Mouse (Mus musculus): Measurements from ENCODE around the gene Rasl11b.

Gene Rasl11b

DNA sequence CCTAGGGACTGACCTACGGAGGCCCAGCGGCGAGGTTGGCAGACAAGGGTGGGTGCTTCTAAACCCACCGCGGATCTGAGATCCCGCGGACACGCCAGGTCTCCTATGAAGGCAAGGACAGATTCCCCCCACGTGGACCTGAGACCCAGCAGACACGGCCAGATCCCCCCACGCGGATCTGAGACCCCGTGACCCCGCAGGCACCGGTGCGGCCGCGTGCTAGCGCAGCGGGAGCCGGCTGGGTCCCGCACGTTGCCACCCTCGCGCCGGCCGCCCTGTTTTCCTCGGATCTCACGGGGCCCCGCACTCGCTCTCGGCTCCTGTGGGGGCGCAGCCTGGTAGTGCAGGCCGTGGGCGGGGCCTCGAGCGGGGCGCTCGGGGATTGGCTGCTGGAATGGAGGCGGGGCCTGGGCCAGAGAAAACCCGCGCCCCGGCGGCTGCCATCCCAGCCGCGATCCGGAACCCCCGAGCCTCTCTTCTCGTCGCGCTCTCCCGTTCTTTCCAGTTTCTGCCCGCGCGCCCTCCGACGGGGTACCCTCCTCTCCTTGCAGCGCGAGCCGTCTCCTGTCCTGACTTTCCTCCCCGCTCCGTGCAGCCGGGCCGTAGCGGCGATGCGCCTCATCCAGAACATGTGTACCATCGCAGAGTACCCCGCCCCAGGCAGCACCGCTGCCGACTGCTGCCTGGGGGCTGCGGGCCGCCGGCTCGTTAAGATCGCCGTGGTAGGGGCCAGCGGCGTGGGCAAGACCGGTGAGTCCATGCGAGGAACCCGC lies at the start of gene Rasl11b:
Gene Rasl11b (plus strand): TSS at position 446 of the 773 bp plus-strand sequence.
- no peak for DNase-seq (ENCODE audit: extremely low spot score, low read depth, low spot score)

DNA sequence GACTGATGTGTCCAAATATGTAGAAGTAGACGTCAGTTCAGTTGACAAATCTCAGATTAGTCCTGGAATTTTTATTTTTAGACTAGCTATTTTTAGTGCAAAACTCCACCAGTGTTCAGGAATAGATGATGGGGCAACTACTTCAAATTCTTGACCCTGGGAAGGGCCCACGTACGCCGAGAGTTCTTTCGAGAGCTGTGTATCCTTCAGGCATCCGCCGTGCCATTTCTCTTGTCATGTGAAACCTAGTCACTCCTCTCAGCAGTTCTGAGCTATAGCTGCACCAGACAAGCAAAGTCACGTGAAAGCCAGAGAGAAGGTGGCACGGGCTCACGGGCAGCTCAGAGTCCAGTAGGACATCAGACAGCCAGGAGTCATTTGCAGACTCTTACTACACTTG lies 47.5 kb upstream of the Rasl11b start:
- DNase-seq (ENCODE audit: extremely low spot score, low read depth, low spot score), result no peak

DNA sequence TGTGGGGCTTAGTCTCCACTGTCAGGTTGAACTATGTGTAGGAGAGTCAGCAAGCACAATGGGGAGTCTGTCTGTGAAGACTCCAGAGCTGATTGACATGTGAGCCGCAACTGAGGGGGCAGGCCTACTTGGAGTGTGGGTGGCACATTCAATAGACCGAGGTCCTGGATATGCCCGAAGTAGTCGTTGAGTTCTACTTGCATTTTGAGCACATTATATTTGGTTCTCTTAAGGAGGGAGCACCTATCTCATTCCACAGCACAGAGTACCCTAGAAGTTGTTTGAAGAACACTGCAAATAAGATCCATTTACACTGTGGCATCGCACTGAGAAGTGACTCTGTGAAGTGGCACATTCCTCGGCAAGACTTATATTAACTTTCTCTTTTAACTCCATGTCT lies 45.1 kb upstream of the Rasl11b start:
- DNase-seq (ENCODE audit: extremely low spot score, low read depth, low spot score), result no peak

DNA sequence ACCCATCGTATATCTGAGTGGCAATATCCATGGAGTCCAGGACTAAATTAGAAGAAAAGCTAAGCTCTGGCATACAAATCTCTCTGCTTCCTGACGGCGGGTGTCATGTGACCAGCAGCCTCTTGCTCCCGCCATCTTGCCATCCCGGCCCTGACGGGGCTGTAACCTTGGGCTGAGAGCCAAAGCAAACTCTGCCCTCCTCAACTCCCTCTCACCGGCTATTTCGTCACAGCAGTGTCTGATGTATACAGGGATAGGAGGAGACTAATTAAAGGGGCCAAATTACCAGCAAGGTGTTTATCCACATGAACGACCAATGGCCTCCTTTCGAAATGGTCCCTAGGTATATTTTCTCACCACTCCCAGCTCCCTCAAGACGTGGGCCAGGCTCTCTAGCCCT lies 43.3 kb upstream of the Rasl11b start:
- DNase-seq (ENCODE audit: extremely low spot score, low read depth, low spot score), result no peak

DNA sequence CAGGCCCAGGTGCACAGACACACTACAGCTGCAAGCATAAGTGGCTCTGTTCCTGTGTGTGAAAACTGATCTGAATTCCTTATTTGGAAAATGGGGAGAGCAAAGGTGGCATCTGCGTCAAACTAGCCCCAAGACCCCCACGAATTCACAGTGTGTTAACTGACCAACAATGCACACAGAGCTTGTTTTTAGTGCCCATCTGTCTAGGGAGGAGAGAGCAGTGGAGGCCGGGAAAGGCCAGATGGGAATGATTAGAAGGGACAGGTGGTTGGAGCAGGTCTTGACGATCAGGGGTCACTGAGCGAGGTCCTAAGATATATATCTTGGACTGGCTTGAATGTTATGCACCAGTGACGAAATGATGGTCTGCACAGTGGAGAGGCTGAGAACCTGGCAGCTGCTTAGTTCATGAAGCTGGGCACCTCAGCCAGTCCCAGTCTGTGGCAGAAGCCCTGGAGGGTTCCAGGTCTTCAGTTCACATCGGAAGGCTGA lies 39.2 kb upstream of the Rasl11b start:
- no peak for DNase-seq (ENCODE audit: extremely low spot score, low read depth, low spot score)

DNA sequence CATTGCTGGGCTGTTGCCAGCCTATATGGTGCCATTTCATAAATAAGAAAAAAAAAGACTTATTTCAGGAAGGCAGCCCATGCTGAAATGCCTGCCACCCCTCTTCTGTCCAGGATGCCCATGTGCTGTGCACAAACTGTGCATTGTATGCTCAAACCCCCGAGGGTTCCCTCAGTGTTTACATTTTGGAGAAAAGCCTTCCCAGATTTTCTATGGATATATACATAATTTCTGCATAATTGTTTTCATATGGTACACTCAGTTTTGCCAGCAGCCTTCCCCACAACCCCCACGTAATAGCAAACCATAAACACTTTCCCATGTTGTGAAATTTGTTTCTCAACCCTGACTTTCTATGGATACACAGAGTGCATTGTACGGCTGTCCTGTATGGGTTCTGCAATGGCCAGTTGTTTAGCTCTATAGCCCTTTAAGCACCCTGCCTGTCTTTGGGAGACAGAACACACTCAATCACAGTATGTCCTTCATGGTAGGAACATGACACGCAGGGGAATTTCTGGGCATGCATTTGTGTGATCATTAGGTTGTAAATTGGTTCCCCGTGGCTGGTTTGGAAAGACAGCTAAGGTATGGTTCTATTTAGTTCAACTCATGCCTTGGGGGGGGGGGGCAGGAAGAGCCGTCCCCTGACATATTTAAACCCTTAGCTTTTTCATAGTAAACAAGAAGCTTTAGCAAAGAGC lies 36.0 kb upstream of the Rasl11b start:
- no peak for DNase-seq (ENCODE audit: extremely low spot score, low read depth, low spot score)

DNA sequence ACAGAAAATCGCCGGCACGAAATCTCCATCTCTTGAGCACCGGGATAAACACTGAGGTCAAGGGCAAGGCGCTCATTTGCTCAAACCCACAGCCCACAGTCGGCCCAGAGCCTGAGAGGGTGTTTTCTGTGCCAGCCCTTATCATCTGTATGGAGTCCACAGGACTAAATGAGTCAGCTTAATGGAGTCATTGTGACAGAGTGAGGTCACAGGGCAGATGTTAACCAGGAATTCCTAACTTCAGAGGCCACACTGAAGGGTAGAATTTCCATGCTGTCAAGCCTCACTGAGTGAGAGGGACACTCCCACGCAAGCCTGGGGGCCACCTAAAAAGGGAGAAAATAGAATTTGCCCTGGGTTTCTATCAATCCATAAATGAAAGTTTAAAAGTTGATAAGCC lies 35.2 kb upstream of the Rasl11b start:
- DNase-seq (ENCODE audit: extremely low spot score, low read depth, low spot score), result no peak

DNA sequence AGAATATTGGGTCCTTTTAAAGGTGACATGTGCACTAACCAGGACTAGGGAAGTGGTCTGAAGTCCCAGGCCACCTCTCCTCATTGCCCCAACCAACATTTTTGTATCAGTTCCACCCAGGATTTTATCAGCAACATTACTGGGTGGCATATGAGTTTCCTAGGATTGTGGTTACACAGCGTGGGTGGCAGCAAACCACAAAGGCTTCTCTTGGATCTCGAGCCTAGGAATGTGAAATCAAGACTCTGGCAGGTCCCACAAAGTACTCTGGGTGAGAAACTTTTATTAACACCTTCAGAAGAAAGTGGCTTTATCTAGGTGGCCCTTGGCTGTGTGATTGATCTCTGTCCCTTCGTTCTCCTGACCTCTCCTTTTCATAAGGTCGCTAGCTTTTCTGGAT lies 34.7 kb upstream of the Rasl11b start:
- DNase-seq (ENCODE audit: extremely low spot score, low read depth, low spot score), result no peak

DNA sequence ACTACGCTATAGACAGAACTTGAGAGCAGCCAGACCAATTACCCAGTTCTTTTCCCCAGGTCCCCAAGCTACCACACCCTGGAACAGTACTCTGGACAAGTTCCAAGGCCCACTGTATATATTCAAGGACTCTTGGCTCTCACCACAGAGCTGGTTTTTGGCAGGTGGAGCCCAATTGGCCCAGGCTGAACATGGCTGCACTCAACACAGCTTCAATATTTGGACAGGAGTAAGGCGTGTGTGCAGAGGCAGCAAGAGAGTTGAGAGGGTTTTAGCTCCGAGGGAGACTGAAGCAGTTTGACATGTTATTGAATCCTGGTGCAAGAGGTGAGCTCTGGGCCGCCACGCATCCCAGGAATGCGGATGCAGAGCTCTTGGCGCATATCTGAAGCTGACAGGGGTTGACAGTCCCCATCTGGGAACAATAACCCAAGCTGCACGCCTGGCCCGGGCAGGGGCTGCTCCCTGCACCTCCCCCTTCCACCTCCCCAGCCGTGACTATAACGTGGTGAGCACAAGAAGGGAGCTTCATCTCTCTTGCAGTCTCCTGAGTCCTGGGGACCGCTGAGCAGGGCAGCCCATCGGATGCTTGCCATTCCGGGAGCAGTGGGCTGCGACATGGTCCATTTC lies 33.7 kb upstream of the Rasl11b start:
- DNase-seq (ENCODE audit: extremely low spot score, low read depth, low spot score), result no peak

DNA sequence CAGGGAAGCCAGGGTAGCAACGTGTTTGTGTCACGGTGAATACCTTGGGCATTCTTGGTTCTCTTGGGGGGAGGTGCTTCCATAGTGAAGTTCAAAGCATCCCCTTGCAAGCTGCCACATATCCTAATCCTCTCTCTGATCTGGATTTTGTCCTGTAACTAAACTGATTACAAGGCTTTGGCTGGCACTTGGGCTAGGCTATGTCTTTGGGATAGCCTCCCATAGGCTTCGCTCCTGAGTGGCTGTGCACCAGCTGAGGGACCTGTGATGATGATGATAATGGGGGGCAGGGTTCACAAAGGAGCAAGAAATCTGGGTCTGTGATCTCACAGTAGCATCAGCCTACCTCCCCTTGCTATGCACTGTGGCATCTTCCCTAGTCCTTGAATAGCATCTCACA lies 33.1 kb upstream of the Rasl11b start:
- no peak for DNase-seq (ENCODE audit: extremely low spot score, low read depth, low spot score)

DNA sequence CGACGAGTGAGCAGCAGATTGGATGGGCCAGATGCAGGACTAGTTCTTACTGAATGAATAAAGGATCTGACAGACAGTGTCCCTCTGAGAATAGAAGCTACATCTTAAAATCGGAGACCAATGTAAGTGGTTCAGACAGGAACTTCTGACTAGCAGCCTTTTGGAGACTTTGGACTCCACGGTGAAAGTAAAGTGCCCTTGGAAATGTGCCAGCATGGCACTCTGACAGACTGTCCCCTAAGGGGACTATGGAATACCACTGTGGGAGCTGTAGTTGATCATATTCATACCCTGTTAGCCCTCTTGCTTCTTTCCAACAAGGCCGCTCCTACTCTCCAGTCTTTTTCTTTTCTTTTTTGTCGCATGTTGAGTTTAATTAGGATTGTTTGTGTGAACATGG lies 31.9 kb upstream of the Rasl11b start:
- DNase-seq (ENCODE audit: extremely low spot score, low read depth, low spot score), result no peak

DNA sequence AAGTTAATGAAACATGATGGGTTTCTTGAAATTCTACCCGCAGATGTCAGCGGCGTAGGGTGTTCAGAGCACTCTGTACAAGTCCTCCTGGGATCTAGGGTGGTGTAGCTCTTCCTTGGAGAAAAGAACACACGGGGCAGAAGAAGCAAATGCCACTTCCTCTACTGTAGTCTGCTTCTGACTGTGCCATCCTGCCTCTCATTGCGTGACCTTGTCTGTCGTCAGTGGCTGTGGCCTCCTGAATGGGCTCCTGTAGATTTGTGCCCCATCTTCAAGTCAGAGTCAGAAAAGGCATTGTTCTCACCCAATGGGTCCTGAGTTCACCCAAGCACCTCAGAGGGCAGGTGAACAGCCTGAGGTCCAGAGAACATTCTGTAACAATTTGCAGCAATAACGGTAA lies 30.5 kb upstream of the Rasl11b start:
- DNase-seq (ENCODE audit: extremely low spot score, low read depth, low spot score), result no peak

DNA sequence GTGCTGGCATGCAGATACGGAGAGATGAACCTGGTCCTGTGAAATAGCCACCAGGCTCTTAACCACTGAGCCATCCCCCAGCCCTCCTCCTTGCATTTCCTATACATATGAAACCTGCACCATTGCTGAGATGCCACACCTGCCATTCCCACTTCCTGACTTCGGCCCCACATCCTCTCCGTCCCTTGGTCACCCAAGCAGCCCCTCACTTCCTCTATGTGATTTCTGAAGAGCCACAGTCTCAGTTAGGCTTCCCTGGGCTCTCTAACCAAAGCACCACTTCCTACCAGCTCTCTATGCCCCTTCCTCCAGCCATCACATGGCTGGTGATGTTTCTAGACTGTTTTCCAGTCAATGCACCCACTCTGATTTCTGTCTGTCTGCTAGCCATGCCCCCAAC lies 28.4 kb upstream of the Rasl11b start:
- DNase-seq (ENCODE audit: extremely low spot score, low read depth, low spot score), result no peak

DNA sequence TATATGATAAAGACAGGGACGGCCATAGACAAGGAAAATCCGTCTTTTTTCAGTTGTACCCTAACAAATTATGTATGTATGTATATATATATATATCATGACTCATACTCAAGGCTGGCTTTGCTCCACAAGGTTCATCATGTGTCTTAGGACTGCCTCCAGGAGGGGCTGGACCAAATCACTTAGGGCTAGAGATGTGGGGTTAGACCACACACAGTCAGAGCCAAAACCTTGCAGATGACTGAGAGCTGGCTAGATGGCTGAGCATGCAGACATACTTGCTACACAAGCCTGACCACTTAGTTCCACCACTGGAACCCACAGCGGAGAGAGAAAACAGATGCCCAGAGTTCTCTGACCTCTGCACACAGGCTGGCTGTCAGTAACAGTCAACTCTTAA lies 27.0 kb upstream of the Rasl11b start:
- no peak for DNase-seq (ENCODE audit: extremely low spot score, low read depth, low spot score)

DNA sequence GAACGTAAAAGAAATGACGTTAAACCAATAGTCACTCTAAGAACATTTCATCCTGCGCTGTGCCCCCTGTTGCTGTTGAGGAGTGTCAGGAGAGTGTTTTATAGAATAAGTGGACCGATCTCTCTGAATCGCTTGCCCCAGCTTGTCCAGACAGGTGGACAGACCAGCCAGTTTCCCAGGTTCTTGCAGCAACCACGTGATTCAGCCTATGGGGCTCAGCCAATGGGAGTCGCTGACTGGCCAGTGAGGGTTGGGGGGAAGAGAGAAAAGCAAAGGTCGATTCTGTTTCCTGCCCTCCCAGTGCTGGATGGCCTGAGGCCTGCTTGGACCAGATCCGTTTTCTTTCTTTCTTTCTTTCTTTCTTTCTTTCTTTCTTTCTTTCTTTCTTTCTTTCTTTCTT lies 23.3 kb upstream of the Rasl11b start:
- DNase-seq (ENCODE audit: extremely low spot score, low read depth, low spot score), result no peak

DNA sequence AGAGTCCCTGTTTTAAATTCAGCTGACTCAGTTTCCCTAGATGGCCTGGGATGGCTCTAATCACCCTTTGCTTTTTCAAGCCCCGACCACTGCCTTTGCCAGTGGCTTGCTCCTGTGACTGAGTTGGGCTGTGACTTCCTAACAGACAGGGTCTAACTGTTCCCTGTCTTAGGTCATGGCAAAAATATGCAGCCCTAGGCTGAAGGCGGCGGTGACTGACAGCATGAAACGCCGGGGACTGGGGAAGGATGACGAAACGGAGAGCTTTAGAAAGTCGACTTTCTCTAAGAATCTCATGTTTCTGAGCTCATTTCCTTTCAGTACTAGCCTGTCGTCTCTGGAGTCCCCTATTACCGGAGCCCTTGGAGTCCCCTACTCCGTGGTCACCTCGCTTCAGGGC lies 22.9 kb upstream of the Rasl11b start:
- DNase-seq (ENCODE audit: extremely low spot score, low read depth, low spot score), result no peak

DNA sequence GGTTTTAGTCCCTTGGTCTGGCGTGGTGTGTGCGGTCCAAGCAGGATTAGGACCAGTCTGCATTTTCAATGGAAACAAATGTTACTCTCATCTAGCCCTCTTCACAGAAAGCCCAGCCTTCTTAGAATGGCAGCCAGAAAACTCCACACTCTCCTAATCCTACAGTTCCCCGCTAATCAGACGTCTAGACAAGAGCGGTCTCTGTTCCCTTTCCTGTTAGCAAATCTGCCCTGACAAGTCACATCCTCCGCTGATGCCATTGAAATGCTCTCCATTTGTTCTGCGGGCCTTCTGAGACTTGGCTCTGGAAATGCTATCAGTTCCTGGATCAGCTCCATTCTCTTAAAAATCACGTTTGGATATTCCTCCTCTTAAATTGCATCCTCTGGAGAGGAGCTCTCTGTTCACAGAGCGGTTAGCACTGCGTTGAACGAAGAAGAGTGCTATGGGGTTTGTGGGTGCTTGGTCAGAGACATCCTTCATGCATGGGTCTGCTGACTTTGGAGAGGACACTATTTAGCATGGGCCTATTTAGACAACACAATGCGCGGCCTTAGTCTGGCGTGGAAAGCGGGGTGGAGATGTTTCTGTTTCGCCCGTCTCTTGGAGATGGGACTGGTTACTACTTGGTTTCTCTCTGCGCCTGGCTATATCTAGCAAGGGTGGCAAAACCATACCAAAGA lies 21.8 kb upstream of the Rasl11b start:
- DNase-seq (ENCODE audit: extremely low spot score, low read depth, low spot score), result no peak

DNA sequence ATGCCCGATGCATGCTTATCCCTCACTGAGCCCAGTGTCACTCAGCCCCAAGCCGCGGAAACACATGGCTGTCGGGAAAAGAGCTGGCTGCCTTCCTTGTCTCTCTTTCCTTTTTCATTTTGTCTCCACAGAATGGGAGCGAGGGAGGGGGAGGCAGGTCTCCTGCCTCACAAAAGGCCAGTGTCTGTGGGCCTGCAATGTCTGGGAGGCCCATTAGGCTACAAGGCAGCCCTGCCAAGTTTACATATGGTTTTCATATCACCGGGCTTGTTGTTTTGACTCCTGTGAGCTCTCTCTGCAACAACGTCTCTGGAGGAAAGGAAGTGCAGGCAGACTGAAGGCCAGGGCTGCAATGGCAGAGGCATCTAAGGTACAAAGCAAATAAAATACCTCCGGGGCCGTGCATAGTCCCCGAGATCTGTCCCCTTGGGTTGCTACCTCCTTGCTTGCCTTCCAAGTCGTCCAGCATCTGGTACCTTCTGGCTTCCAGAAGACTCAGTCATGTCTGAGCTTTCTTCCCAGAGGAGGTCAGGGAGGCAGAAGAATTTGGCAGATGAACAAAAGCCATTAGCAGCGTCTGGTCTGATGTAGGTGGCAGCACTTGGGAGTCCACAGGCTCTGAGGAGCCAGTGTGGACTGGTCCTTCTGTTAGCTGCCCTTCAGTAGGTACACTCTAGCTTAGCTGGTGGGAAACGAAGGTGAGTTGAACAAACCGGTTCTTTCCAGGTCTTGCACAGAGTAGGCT lies 19.4 kb upstream of the Rasl11b start:
- DNase-seq (ENCODE audit: extremely low spot score, low read depth, low spot score), result no peak

DNA sequence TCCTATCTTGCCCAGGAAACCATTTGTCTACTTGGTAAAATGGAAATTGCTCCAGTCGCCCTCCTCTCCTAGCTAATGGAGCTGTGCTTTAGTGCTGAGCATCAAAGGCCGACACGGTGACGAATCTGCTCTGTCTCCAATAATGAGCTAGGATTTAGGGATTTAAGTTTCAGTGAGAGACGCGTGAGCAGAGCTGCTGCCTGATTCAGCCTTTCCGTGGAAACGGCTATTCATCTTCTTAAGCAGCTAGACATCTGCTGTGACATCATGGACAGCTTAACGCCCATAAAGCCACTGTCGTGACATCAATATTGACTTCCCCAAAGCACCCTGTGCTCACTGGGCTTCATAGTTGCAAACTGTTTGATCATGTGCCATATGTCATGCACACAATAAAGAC lies 14.9 kb upstream of the Rasl11b start:
- DNase-seq (ENCODE audit: extremely low spot score, low read depth, low spot score), result no peak

DNA sequence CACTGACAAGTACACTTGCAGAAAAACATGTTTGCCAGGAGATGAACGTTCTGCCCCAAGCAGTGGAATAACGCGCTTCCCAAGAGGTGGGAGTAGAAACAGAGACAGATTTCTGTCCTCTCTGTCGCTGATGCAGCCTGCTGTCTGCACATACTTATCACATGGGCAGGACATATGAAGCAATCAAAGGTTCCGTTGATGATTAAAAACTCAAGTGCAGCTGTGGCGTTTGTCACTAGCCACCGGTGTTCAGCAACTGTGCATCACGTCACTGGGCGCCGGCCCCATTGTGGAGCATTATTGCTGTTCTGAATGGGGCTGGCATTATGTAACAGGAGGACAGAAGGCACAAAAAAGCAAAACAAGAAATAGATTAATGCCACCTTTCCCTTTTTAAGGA lies 12.0 kb upstream of the Rasl11b start:
- DNase-seq (ENCODE audit: extremely low spot score, low read depth, low spot score), result no peak

DNA sequence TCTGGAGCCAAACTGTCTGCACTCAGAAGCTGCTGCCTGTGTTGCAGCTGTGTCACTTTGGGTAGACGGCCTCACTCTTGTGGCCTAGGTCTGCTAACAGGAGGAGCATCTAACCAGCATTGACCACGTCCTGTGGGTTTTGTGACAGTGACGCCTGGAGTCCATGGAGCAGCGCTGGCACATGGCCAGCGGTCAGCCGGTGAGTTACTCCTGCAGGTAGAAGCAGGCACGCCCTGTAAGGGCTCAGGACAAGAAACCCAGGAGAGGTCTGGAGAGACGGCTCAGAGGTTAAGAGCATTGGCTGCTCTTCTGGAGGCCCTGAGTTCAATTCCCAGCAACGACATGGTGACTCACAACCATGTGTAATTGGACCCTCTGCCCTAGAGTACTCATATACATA lies 10.5 kb upstream of the Rasl11b start:
- DNase-seq (ENCODE audit: extremely low spot score, low read depth, low spot score), result no peak

Data from hindlimb bud, embryonic 11.5 days (tissue).